Mouse (Mus musculus) T-cell, adult 2 months (primary cell): ENCODE results near the gene Oxsr1.
A peak's percentile ranks its signal among the peaks of the same experiment; 100 is the strongest.

Experiments
- DNase-seq: peaks from one replicate; pipeline ENCODE4 v3.0.0; 2022; ENCODE audit warnings: low spot score

Oxsr1 gene

GRCm38 (mm10) chr9:119214601-119215000 is 107.6 kb downstream of the Oxsr1 start:
- DNase-seq: no peak

GRCm38 (mm10) chr9:119212996-119213395 is 109.2 kb downstream of the Oxsr1 start:
- no peak for DNase-seq

- no peak for DNase-seq
These were observed 113.2 kb downstream of the Oxsr1 start, which contains the start of gene Slc22a13 for GRCm38 (mm10) chr9:119208998-119209397. Slc22a13 (minus strand) TSS chr9:119209098.

- no peak for DNase-seq
These were observed 115.1 kb downstream of the Oxsr1 start for GRCm38 (mm10) chr9:119207113-119207512.

- DNase-seq: no peak
These were observed 115.6 kb downstream of the Oxsr1 start for GRCm38 (mm10) chr9:119206666-119207065.

GRCm38 (mm10) chr9:119205756-119206155 is 116.5 kb downstream of the Oxsr1 start:
- no peak for DNase-seq

- no peak for DNase-seq
These were observed 118.6 kb downstream of the Oxsr1 start for GRCm38 (mm10) chr9:119203617-119204016.

GRCm38 (mm10) chr9:119201653-119202052 is 120.6 kb downstream of the Oxsr1 start:
- DNase-seq: no peak

- no peak for DNase-seq
These were observed 122.9 kb downstream of the Oxsr1 start for GRCm38 (mm10) chr9:119199151-119199861.

- peak; percentile 10 for DNase-seq
These were observed 129.8 kb downstream of the Oxsr1 start for GRCm38 (mm10) chr9:119192202-119192990.
